Mouse (Mus musculus) mature B cell (primary cell): Measurements from ENCODE around the gene Serf1.
"Not testable (repeated sequence)": the region's sequence is repeated elsewhere in the genome, so short reads cannot be mapped to it uniquely, and the experiment has no call there.

Experiments
- in situ Hi-C: fragments of 300-500 bp; cut with MboI; formaldehyde crosslinking; loops from 2 replicates; pipeline ENCODE4 v1.14.3; 2019

The Serf1 gene

GRCm38 (mm10) chr13:100107652-100108472 lies at the start of gene Serf1:
Gene Serf1, plus strand, starts transcription at chr13:100108012.
- in situ Hi-C loops, result no loop called here

- in situ Hi-C loops, result no loop called here
Observed at GRCm38 (mm10) chr13:100063936-100064335, 43.9 kb upstream of the Serf1 start.

- in situ Hi-C loops, result no loop called here
Observed at GRCm38 (mm10) chr13:100067821-100068220, 40.0 kb upstream of the Serf1 start.

- in situ Hi-C loops, result no loop called here
Observed at GRCm38 (mm10) chr13:100071473-100071872, 36.3 kb upstream of the Serf1 start.

- in situ Hi-C loops, result no loop called here
Observed at GRCm38 (mm10) chr13:100098808-100099207, 9.0 kb upstream of the Serf1 start.

GRCm38 (mm10) chr13:100103052-100103658 lies 4.7 kb upstream of the Serf1 start:
- in situ Hi-C loops, result no loop called here

- in situ Hi-C loops, result no loop called here
Observed at GRCm38 (mm10) chr13:100103748-100104254, 4.0 kb upstream of the Serf1 start, which contains the start of gene Bdp1. Gene Bdp1, minus strand, starts transcription at chr13:100104070.

- in situ Hi-C loops, result no loop called here
Observed at GRCm38 (mm10) chr13:100112218-100112972, 4.6 kb downstream of the Serf1 start.

GRCm38 (mm10) chr13:100123970-100124369 lies 16.2 kb downstream of the Serf1 start:
- in situ Hi-C loops, result no loop called here

- in situ Hi-C loops, result no loop called here
Observed at GRCm38 (mm10) chr13:100124423-100125257, 16.8 kb downstream of the Serf1 start, which contains the start of gene Smn1. Gene Smn1, plus strand, starts transcription at chr13:100124852.

GRCm38 (mm10) chr13:100125258-100125643 lies 17.4 kb downstream of the Serf1 start:
- in situ Hi-C loops, result no loop called here

GRCm38 (mm10) chr13:100141646-100142314 lies 34.0 kb downstream of the Serf1 start:
- in situ Hi-C loops, result no loop called here

GRCm38 (mm10) chr13:100152659-100153058 lies 44.8 kb downstream of the Serf1 start:
- in situ Hi-C loops, result no loop called here

GRCm38 (mm10) chr13:100156624-100157023 lies 48.8 kb downstream of the Serf1 start:
- in situ Hi-C loops, result no loop called here

- in situ Hi-C loops, result not testable (repeated sequence)
Observed at GRCm38 (mm10) chr13:100161171-100161870, 53.5 kb downstream of the Serf1 start.

GRCm38 (mm10) chr13:100162467-100162866 lies 54.7 kb downstream of the Serf1 start:
- in situ Hi-C loops, result not testable (repeated sequence)
